Mouse (Mus musculus) hindbrain, embryonic 13.5 days (tissue): ENCODE results near the gene Trpm3. TPM values are rescaled to one million over a fixed set of nuclear protein-coding genes. Genes with fewer than 3 reads are reported as not detected.
"Not testable (repeated sequence)": the region's sequence is repeated elsewhere in the genome, so short reads cannot be mapped to it uniquely, and the experiment has no call there.

Experiments
- ATAC-seq: fragments of 200-750 bp; cut with Nextera tagmentation; 2 replicates; pipeline ENCODE4 v1.8.0; 2017; ENCODE audit warnings: moderate TSS enrichment; ENCODE audit not compliant: low FRiP score
- H3K27ac ChIP-seq: fragments of 300-500 bp; sonication (generic); 2 replicates; pipeline ENCODE4 v1.5.1; 2015; ENCODE audit warnings: inconsistent platforms, mild to moderate bottlenecking, moderate library complexity
- H3K27me3 ChIP-seq: fragments of 300-500 bp; sonication (generic); 2 replicates; pipeline ENCODE4 v1.6.1; 2015; ENCODE audit warnings: mild to moderate bottlenecking, inconsistent platforms
- H3K36me3 ChIP-seq: fragments of 300-500 bp; sonication (generic); 2 replicates; pipeline ENCODE4 v1.6.1; 2015; ENCODE audit warnings: mild to moderate bottlenecking, inconsistent platforms
- H3K4me1 ChIP-seq: fragments of 300-500 bp; sonication (generic); replicated peaks from 2 replicates; pipeline ENCODE4 v1.6.1; 2015; ENCODE audit warnings: inconsistent platforms
- H3K4me2 ChIP-seq: fragments of 300-500 bp; sonication (generic); 2 replicates; pipeline ENCODE4 v1.6.1; 2015; ENCODE audit warnings: inconsistent platforms, mild to moderate bottlenecking, moderate library complexity
- H3K4me3 ChIP-seq: fragments of 300-500 bp; sonication (generic); 2 replicates; pipeline ENCODE4 v1.5.1; 2015; ENCODE audit warnings: mild to moderate bottlenecking, inconsistent platforms
- H3K9ac ChIP-seq: fragments of 300-500 bp; sonication (generic); 2 replicates; pipeline ENCODE4 v1.6.1; 2015; ENCODE audit warnings: mild to moderate bottlenecking, inconsistent platforms
- H3K9me3 ChIP-seq: fragments of 300-500 bp; sonication (generic); 2 replicates; pipeline ENCODE4 v1.6.1; 2016; ENCODE audit warnings: inconsistent platforms
- WGBS: fragments of 180-500 bp; shearing (Covaris S2); methylation state at CpG from one replicate; pipeline ENCODE4 v1.1.7; 2015; 5-methylcytosine and 5-hydroxymethylcytosine counted together
- polyA plus RNA-seq: library from polyadenylated mRNA; unstranded; fragments of >200 nt; fragmentation: Nextera tagmentation; extraction: Ambion mirVana; gene quantifications from 2 replicates; pipeline ENCODE4 v1.2.1, GENCODE M21; 2015

Trpm3 gene
- polyA plus RNA-seq, 1 experiment from 2014 or later: 33.2 TPM

DNA sequence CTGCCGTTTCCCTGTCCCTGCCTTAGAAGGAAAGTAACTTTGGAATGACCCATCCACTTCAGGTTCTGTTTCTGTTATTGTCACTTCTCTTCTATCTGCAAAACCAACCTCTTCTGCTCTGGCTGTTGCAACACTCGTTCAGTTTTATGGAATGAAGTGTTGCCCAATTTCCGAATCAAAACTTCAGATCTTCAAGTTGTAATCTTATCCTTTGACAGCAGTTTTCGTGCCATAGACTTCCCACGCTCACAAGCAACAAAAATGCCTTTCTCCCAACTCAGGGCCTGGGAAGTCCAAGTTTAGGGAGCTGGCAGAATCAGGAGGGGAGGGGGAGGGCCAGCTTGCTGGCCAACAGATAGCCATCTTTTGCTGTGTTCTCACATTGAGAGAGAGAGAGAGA, 889.4 kb downstream of the Trpm3 start:
- no peak for ATAC-seq
- Histone ChIP-seq H3K27me3 (no peaks in the 10 kb centered on the region), H3K4me2 (no peak overlapping the region), H3K36me3 (no peaks in the 10 kb centered on the region), H3K4me3 (no peak overlapping the region), H3K4me1 (no peaks in the 10 kb centered on the region), H3K9me3 (no peaks in the 10 kb centered on the region; the same call in 1 of the 2 replicates), H3K9ac (no peak overlapping the region), H3K27ac (no peak overlapping the region)
- WGBS: 88% methylated on average over 5 of the region's 5 CpGs

DNA sequence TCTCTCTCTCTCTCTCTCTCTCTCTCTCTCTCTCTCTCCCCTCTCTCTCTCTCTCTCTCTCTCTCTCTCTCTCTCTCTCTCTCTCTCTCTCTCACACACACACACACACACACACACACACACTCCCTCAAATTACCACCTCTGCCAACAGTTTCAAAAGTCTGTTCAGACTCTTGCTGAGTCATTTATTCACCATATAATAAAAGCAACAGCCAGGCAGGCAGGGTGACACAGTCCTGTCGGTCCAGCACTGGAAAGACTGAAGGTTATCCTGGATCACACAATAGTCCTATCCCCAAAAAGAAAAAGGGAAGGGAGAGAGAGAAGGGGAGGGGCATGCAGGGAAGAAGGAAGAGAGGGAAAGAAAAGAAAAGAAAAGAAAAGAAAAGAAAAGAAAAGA, 894.5 kb downstream of the Trpm3 start:
- H3K9ac ChIP-seq, H3K4me1 ChIP-seq, H3K27me3 ChIP-seq, H3K36me3 ChIP-seq, H3K4me2 ChIP-seq, H3K9me3 ChIP-seq, H3K27ac ChIP-seq, ATAC-seq, H3K4me3 ChIP-seq: not testable (repeated sequence)
- WGBS: 62% methylated on average over 1 of the region's 1 CpGs

DNA sequence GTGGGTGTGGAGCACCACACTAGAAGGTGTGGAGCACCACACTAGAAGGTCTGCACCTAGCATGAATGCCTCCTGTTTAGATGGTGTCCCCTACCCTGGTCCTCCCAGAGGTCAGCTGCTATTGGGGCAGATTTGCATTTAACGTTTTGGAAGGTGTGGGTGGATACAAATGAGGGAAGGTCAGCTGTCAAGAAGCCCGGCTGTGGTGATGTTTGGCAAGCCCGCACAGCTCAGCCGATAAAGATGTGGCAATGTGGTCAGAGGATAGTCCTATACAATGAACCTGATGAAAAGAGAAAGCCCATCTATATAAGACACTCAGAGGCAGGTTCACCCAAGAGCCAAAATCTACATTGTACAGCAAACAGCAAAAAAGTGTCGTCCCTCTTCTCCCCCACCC, 895.3 kb downstream of the Trpm3 start:
- no peak overlapping the region for H3K4me3 ChIP-seq
- no peaks in the 10 kb centered on the region for H3K36me3 ChIP-seq
- 0 out of 2 replicates have a peak, but pooled peaks cover 4% of the 10 kb centered on the region for H3K4me1 ChIP-seq
- 76% methylated on average over 5 of the region's 5 CpGs for WGBS
- no peak overlapping the region for H3K4me2 ChIP-seq
- no peak for ATAC-seq
- H3K9ac ChIP-seq: no peak overlapping the region
- no peak overlapping the region for H3K27ac ChIP-seq
- no peaks in the 10 kb centered on the region for H3K27me3 ChIP-seq
- H3K9me3 ChIP-seq: no peaks in the 10 kb centered on the region; the same call in 1 of the 2 replicates

DNA sequence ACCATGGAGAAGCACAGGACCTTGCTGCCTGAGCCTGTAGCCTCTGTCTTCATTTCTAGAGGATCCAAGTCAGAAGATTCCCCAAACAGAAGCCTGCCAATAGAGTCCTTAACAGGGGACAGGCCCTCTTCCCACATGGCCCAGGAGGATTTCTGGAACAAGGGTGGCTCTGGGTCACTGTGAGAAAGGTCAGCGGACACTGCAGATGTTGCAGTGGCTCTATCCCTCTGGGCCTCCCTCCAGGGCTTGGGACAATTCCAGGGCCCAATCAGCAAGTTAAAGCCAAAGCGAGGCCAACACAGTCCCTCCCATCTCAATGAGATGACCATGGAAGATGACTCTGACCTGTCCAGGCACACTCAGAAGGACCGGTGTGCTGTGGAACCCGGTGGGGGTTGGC, 896.1 kb downstream of the Trpm3 start:
- no peaks in the 10 kb centered on the region for H3K36me3 ChIP-seq
- no peak overlapping the region for H3K9ac ChIP-seq
- ATAC-seq: no peak
- H3K4me2 ChIP-seq: no peak overlapping the region
- 0 out of 2 replicates have a peak, but pooled peaks cover 4% of the 10 kb centered on the region for H3K4me1 ChIP-seq
- H3K9me3 ChIP-seq: no peaks in the 10 kb centered on the region; the same call in 1 of the 2 replicates
- whole genome bisulfite sequencing: 96% methylated on average over 4 of the region's 4 CpGs
- H3K27me3 ChIP-seq: no peaks in the 10 kb centered on the region
- H3K27ac ChIP-seq: no peak overlapping the region
- no peak overlapping the region for H3K4me3 ChIP-seq

DNA sequence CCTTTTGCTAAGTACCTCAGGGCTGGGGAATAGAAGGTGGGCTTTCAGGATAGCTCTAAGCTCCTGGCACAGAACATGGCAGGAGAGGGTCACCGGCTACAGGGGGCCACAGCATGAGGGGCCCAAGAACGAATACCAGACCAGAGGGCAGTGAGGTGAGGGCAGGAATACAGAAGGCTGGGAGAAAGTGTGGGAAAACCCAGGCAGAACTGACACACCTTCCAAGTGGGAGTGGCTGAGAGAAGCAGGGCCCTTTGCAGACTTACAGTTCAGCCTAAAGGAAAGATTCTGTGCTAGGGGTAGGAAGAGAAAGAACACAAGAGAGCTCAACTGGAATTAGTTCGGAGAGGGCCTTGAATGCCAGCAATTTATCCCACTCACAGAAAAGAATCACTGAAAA, 896.9 kb downstream of the Trpm3 start:
- Histone ChIP-seq H3K4me1 (0 out of 2 replicates have a peak, but pooled peaks cover 4% of the 10 kb centered on the region), H3K27me3 (no peaks in the 10 kb centered on the region), H3K4me3 (no peak overlapping the region), H3K36me3 (no peaks in the 10 kb centered on the region), H3K27ac (no peak overlapping the region), H3K9ac (no peak overlapping the region), H3K9me3 (no peaks in the 10 kb centered on the region; the same call in 1 of the 2 replicates), H3K4me2 (no peak overlapping the region)
- 81% methylated on average over 3 of the region's 3 CpGs for WGBS
- ATAC-seq: no peak

DNA sequence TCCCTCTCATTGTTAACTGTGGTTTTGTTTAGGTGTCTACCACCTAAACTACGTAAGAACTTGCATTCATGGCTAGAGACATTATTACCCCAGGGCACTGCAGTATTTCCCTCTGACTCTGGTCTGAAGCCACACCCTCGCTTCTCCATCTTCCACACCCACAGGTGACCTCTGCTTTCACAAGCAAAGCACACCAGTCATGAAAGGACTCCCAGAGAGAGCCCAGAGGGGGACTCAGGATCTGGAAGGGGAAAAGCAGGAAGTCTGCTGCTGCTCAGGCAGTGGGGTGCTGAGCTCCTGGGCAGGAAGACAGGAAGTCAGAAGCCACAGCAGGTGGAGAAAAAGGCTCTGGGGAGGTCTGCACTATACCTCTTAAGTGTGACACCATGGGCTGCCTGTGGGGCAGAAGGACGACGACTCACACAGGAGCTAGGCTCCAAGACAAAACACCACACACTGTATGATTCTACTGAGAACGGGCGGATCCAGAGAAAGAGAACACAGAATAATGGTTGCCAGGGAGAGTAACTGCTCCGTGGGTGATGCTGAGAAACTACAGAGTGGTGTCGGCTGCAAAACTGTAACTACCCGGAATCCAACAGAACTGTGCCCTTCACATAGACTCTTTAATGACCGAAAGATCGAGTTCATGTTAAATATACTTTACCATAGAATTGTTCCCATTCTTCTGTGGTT, 898.1 kb downstream of the Trpm3 start:
- Histone ChIP-seq H3K9ac (no peak overlapping the region), H3K36me3 (no peaks in the 10 kb centered on the region), H3K9me3 (no peaks in the 10 kb centered on the region; the same call in 1 of the 2 replicates), H3K4me1 (0 out of 2 replicates have a peak, but pooled peaks cover 4% of the 10 kb centered on the region), H3K4me2 (no peak overlapping the region), H3K27ac (no peak overlapping the region), H3K4me3 (no peak overlapping the region), H3K27me3 (no peaks in the 10 kb centered on the region)
- no peak for ATAC-seq
- 55% methylated on average over 11 of the region's 11 CpGs for WGBS

DNA sequence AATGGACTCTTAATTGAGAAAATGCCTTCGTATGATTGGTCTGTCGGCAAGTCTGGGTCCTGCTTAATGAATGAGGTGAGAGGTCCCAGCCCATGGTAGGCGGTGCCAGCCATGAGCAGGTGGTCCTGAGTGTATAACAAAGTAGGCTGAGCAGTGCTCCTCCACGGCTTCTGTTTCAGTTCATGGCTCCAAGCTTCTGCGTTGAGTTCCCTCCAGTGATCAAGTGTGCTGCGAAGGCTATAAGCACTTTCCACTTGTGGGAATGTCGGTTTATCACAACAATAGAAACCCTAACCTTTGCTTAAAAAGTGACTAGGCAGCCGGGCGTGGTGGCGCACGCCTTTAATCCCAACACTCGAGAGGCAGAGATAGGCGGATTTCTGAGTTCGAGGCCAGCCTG, 898.7 kb downstream of the Trpm3 start:
- H3K9ac ChIP-seq: no peak overlapping the region
- H3K4me3 ChIP-seq: no peak overlapping the region
- H3K9me3 ChIP-seq: no peaks in the 10 kb centered on the region; the same call in 1 of the 2 replicates
- H3K4me1 ChIP-seq: 0 out of 2 replicates have a peak, but pooled peaks cover 4% of the 10 kb centered on the region
- no peak overlapping the region for H3K27ac ChIP-seq
- H3K36me3 ChIP-seq: no peaks in the 10 kb centered on the region
- no peak overlapping the region for H3K4me2 ChIP-seq
- ATAC-seq: no peak
- WGBS: 84% methylated on average over 14 of the region's 14 CpGs
- no peaks in the 10 kb centered on the region for H3K27me3 ChIP-seq

DNA sequence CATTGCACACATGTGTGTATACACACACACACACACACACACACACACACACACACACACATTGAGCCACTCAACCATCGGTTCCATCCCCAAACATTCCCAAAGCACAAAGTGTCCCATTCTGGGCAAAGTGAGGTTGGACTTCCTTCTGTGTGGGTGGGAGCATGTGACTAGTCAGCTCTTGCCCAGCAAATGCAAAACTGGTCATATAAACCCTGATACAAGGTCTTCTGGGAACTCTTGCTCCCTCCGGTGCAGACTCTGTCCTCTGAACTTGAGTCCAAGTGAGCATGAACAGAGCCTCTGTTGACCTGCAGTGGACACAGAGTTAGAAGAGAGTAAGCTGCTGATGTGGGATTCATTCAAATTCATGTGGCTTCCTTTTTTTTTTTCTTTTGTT, 899.5 kb downstream of the Trpm3 start:
- H3K36me3 ChIP-seq: no peaks in the 10 kb centered on the region
- no peak for ATAC-seq
- 96% methylated on average over 2 of the region's 2 CpGs for WGBS
- H3K9me3 ChIP-seq: no peaks in the 10 kb centered on the region
- 0 out of 2 replicates have a peak, but pooled peaks cover 4% of the 10 kb centered on the region for H3K4me1 ChIP-seq
- no peak overlapping the region for H3K4me3 ChIP-seq
- no peak overlapping the region for H3K9ac ChIP-seq
- no peak overlapping the region for H3K27ac ChIP-seq
- no peak overlapping the region for H3K4me2 ChIP-seq
- no peaks in the 10 kb centered on the region for H3K27me3 ChIP-seq

DNA sequence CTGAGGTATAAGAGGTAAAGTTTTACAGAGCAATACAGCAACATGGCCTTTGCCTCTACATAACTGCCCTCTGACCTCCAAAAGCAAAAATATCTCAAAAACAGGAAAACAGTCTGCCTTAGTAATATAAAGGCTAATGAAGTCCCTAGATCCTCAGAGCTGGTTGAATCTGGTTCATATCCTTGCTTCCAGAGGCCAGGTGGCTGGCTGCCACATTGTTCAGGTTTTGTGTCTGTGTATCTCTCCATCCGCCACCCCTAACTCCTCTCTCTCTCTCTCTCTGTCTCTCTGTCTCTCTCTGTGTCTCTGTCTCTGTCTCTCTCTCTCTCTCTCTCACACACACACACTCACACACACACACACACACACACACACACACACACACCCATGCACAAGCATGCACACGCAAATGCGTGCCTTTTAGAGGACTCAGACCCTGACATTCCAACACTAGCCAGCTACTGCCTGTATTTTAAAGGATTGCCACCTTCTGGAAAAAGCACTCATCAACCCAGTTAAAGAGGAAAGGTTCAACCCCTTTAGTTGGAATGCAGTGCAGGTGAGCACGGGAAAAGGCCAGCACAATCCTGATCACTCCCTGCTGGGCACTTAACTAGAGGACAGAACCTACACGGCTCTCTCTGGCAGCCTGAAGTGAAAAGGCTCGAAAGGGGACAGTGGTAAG, 902.8 kb downstream of the Trpm3 start:
- no peak overlapping the region for H3K4me2 ChIP-seq
- 66% methylated on average over 6 of the region's 6 CpGs for WGBS
- H3K36me3 ChIP-seq: no peaks in the 10 kb centered on the region
- H3K9me3 ChIP-seq: no peaks in the 10 kb centered on the region
- H3K4me1 ChIP-seq: 0 out of 2 replicates have a peak, but pooled peaks cover 4% of the 10 kb centered on the region
- no peak overlapping the region for H3K9ac ChIP-seq
- H3K27me3 ChIP-seq: no peaks in the 10 kb centered on the region
- ATAC-seq: no peak
- no peak overlapping the region for H3K4me3 ChIP-seq
- H3K27ac ChIP-seq: no peak overlapping the region

DNA sequence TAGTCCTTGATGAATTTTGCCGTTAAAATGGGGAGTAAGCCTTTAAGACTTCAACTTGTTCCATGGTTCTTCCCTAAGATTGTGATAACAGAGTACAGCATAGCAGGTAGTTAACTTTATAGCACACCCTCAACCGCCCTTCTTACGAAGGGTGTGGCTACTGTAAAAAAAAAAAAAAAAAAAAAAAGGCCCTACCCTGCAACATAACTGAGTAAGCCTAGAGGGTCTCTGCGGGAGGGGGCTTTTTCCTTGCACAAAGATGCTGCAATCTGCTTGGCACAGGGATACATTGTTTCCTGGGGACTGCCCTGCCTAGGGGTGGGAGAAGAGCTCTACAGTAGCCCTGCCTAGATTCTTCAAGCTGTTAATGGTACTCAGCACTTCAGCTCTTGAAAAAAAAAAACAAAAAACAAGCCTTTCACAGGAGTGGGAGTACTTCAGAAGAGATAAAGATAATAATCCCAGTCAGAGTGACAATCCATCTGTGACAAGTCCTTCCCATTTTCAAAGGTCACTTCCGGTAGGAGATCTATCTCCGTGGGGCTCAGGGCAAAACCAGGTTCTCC, 903.4 kb downstream of the Trpm3 start:
- no peaks in the 10 kb centered on the region for H3K36me3 ChIP-seq
- no peaks in the 10 kb centered on the region for H3K4me1 ChIP-seq
- 69% methylated on average over 6 of the region's 6 CpGs for WGBS
- no peaks in the 10 kb centered on the region for H3K9me3 ChIP-seq
- no peak overlapping the region for H3K9ac ChIP-seq
- H3K27ac ChIP-seq: no peak overlapping the region
- H3K27me3 ChIP-seq: no peaks in the 10 kb centered on the region
- no peak overlapping the region for H3K4me2 ChIP-seq
- no peak for ATAC-seq
- H3K4me3 ChIP-seq: no peak overlapping the region

DNA sequence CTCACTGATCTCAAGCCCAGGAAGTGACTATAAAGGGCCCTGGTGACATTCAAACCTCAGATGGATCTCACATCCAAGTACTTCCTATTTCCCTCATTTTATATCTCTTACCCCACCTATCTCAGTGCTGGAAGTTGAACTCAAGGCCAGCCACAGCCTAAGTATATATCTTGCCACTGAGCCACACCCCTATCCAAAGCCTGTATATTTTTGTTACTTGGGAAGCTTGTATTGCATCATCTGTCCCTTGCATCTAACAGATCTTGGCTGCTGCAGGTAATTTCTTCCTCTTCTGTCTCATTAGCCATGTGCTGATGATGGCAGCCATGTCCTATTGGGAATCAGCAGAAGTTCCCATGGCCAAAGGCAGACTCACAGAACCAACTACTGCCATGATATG, 904.9 kb downstream of the Trpm3 start:
- Histone ChIP-seq H3K4me2 (no peak overlapping the region), H3K36me3 (no peaks in the 10 kb centered on the region), H3K4me1 (no peaks in the 10 kb centered on the region), H3K27ac (no peak overlapping the region), H3K9me3 (no peaks in the 10 kb centered on the region), H3K9ac (no peak overlapping the region), H3K27me3 (no peaks in the 10 kb centered on the region), H3K4me3 (no peak overlapping the region)
- no peak for ATAC-seq
